Mouse (Mus musculus) intestine, embryonic 16.5 days (tissue): ENCODE results near the gene Tpsg1. TPM values are rescaled to one million over a fixed set of nuclear protein-coding genes. Genes with fewer than 3 reads are reported as not detected.

Experiments
- ATAC-seq: fragments of 200-750 bp; cut with Nextera tagmentation; 2 replicates; pipeline ENCODE4 v1.8.0; 2017; ENCODE audit warnings: moderate TSS enrichment, moderate library complexity
- H3K27ac ChIP-seq: fragments of 300-500 bp; sonication (generic); 2 replicates; pipeline ENCODE4 v1.5.1; 2014; ENCODE audit warnings: mild to moderate bottlenecking, low read length
- H3K27me3 ChIP-seq: fragments of 300-500 bp; sonication (generic); replicated peaks from 2 replicates; pipeline ENCODE4 v1.6.1; 2014; ENCODE audit warnings: low read length, control low read depth, mixed read lengths; ENCODE audit not compliant: control insufficient read depth, insufficient read depth
- H3K36me3 ChIP-seq: fragments of 300-500 bp; sonication (generic); 2 replicates; pipeline ENCODE4 v1.6.1; 2014; ENCODE audit warnings: low read length, control low read depth; ENCODE audit not compliant: control insufficient read depth, insufficient read depth
- H3K4me1 ChIP-seq: fragments of 300-500 bp; sonication (generic); 2 replicates; pipeline ENCODE4 v1.6.1; 2014; ENCODE audit warnings: low read length, control low read depth, mixed read lengths; ENCODE audit not compliant: control insufficient read depth, insufficient read depth
- H3K4me2 ChIP-seq: fragments of 300-500 bp; sonication (generic); 2 replicates; pipeline ENCODE4 v1.6.1; 2014; ENCODE audit warnings: low read depth, low read length, control low read depth
- H3K4me3 ChIP-seq: fragments of 300-500 bp; sonication (generic); 2 replicates; pipeline ENCODE4 v1.5.1; 2014; ENCODE audit warnings: mild to moderate bottlenecking, low read length
- H3K9ac ChIP-seq: fragments of 300-500 bp; sonication (generic); 2 replicates; pipeline ENCODE4 v1.6.1; 2014; ENCODE audit warnings: low read depth, low read length
- H3K9me3 ChIP-seq: fragments of 300-500 bp; sonication (generic); 2 replicates; pipeline ENCODE4 v1.6.1; 2016; ENCODE audit warnings: low read length, control low read depth; ENCODE audit not compliant: control insufficient read depth
- WGBS: fragments of 180-500 bp; shearing (Covaris S2); extraction: QIAGEN DNeasy Blood & Tissue Kit; methylation state at CpG from one replicate; pipeline ENCODE4 v1.1.7; 2014; 5-methylcytosine and 5-hydroxymethylcytosine counted together
- polyA plus RNA-seq: library from polyadenylated mRNA; unstranded; fragments of >200 nt; fragmentation: Nextera tagmentation; extraction: Ambion mirVana; gene quantifications from 2 replicates; pipeline ENCODE4 v1.2.1, GENCODE M21; 2015

Gene Tpsg1
- polyA plus RNA-seq: 26.3 and 28.6 TPM in 2 replicates

GRCm38 (mm10) chr17:25368973-25369372 is at the start of gene Tpsg1:
Gene Tpsg1 (plus strand): TSS chr17:25369273.
- H3K4me2 ChIP-seq: no peak within 1 kb of the TSS
- no peaks in the 10 kb centered on the region for H3K9me3 ChIP-seq
- H3K4me1 ChIP-seq: 0 out of 2 replicates have a peak, but pooled peaks cover 2% of the 10 kb centered on the region
- H3K4me3 ChIP-seq: no peak within 1 kb of the TSS
- no peak for ATAC-seq
- no peaks in the 10 kb centered on the region for H3K36me3 ChIP-seq
- no peak within 1 kb of the TSS for H3K9ac ChIP-seq
- no peak within 1 kb of the TSS for H3K27ac ChIP-seq
- 72% methylated on average over 3 of the region's 3 CpGs for WGBS
- H3K27me3 ChIP-seq: 0 out of 2 replicates have a peak, but pooled peaks cover 2% of the 10 kb centered on the region

DNA sequence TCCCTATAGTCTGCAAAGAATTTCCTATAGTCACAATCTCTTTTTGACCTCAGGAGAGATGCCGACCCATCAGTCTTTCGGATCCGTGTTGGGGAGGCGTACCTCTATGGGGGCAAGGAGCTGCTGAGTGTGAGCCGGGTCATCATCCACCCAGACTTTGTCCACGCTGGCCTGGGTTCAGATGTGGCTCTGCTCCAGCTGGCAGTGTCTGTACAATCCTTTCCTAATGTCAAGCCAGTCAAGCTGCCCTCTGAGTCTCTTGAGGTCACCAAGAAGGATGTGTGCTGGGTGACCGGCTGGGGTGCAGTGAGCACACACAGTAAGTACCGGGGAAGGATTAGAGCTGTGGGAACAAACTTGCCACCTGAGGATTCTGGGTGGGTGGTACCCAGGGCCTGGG is 48.3 kb upstream of the Tpsg1 start:
- ATAC-seq: no peak
- Histone ChIP-seq H3K4me1 (no peaks in the 10 kb centered on the region), H3K4me2 (no peak overlapping the region), H3K9me3 (no peaks in the 10 kb centered on the region), H3K4me3 (no peak overlapping the region), H3K27me3 (no peaks in the 10 kb centered on the region), H3K9ac (no peak overlapping the region), H3K27ac (no peak overlapping the region), H3K36me3 (no peaks in the 10 kb centered on the region)
- 88% methylated on average over 8 of the region's 8 CpGs for WGBS

DNA sequence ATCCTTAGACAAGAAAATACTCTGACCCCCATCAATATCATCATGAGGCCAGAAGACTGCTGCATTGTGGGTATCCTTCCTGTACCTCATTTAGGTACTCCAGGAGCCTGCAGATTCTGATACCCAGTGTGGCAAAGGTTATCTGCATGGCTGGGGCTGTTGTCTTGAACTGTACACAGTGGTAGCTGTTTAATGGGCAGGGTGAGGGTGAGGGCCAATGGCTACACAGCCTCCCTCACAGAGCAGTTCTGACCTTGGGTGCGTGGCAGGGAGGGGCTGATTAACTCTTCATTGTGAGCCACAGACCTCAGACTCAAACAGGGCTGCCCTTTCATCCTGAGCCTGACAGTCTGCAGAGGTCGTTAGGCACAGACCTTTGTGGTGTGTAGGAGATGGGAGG is 46.1 kb upstream of the Tpsg1 start:
- H3K4me2 ChIP-seq: no peak overlapping the region
- H3K36me3 ChIP-seq: no peaks in the 10 kb centered on the region
- no peak overlapping the region for H3K4me3 ChIP-seq
- H3K9ac ChIP-seq: no peak overlapping the region
- H3K4me1 ChIP-seq: no peaks in the 10 kb centered on the region
- no peaks in the 10 kb centered on the region for H3K9me3 ChIP-seq
- H3K27me3 ChIP-seq: no peaks in the 10 kb centered on the region
- H3K27ac ChIP-seq: no peak overlapping the region
- no peak for ATAC-seq
- WGBS: 20% methylated on average over 2 of the region's 2 CpGs

- no peak for ATAC-seq
Measured at GRCm38 (mm10) chr17:25332321-25332720, 36.8 kb upstream of the Tpsg1 start.

GRCm38 (mm10) chr17:25333943-25334342 is 35.1 kb upstream of the Tpsg1 start:
- H3K4me1 ChIP-seq: no peaks in the 10 kb centered on the region
- no peak overlapping the region for H3K27ac ChIP-seq
- H3K27me3 ChIP-seq: no peaks in the 10 kb centered on the region
- no peak overlapping the region for H3K9ac ChIP-seq
- H3K4me3 ChIP-seq: no peak overlapping the region
- H3K4me2 ChIP-seq: no peak overlapping the region
- no peak for ATAC-seq
- H3K9me3 ChIP-seq: no peaks in the 10 kb centered on the region
- no peaks in the 10 kb centered on the region for H3K36me3 ChIP-seq
- 3% methylated on average over 8 of the region's 8 CpGs for WGBS

More at GRCm38 (mm10) chr17:25332321-25332720, 36.8 kb upstream of the Tpsg1 start:
- Histone ChIP-seq H3K4me1 (no peaks in the 10 kb centered on the region), H3K36me3 (no peaks in the 10 kb centered on the region), H3K9ac (no peak overlapping the region), H3K27ac (no peak overlapping the region), H3K9me3 (no peaks in the 10 kb centered on the region), H3K4me3 (no peak overlapping the region), H3K27me3 (no peaks in the 10 kb centered on the region), H3K4me2 (no peak overlapping the region)
- WGBS: 80% methylated on average over 9 of the region's 9 CpGs

DNA sequence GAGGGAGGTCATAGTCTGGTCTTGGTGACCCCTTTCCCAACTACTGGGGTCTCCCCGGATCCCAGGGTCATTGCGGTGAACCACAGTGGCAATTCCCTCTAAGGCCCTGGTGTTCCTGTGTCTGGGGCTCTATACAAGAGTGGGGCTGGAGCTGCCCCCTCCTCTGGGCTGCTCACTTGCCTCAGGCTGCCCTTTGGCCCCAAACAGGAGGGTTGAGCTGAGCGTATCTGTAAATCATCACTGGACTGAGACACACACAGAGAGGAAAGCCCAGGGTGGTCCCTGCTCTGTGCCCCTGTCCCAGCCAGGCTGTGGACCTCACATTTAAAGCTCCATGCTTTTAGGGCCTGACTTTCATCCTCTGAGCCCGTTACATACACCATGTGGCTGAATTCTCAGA is 30.9 kb upstream of the Tpsg1 start:
- no peaks in the 10 kb centered on the region for H3K27me3 ChIP-seq
- no peaks in the 10 kb centered on the region for H3K9me3 ChIP-seq
- no peaks in the 10 kb centered on the region for H3K4me1 ChIP-seq
- H3K4me3 ChIP-seq: no peak overlapping the region
- no peak overlapping the region for H3K9ac ChIP-seq
- WGBS: 70% methylated on average over 4 of the region's 4 CpGs
- H3K27ac ChIP-seq: no peak overlapping the region
- ATAC-seq: no peak
- no peak overlapping the region for H3K4me2 ChIP-seq
- no peaks in the 10 kb centered on the region for H3K36me3 ChIP-seq

DNA sequence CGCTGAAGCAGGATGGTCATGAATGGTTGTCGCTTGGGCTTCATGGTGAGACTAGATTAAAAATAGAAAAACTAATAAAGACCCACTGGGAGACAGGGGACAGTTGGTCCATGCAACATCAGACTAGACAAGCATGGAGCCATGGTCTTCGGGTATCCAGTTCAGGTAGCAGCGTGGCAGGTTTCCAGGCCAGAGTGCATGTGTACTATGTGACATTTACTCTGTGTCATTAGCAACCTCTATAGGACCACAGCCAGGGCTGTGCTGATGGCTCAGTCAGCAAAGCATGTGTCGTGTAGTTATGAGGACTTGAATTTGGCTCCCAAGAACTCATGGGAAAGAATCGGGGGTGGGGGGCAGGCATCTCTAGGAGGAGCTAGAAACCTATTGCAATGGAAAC is 29.1 kb upstream of the Tpsg1 start:
- no peaks in the 10 kb centered on the region for H3K36me3 ChIP-seq
- no peak overlapping the region for H3K27ac ChIP-seq
- no peak for ATAC-seq
- no peaks in the 10 kb centered on the region for H3K4me1 ChIP-seq
- H3K9ac ChIP-seq: no peak overlapping the region
- H3K9me3 ChIP-seq: no peaks in the 10 kb centered on the region
- no peak overlapping the region for H3K4me2 ChIP-seq
- 83% methylated on average over 6 of the region's 6 CpGs for WGBS
- H3K27me3 ChIP-seq: no peaks in the 10 kb centered on the region
- H3K4me3 ChIP-seq: no peak overlapping the region

- Histone ChIP-seq H3K9me3 (no peaks in the 10 kb centered on the region), H3K9ac (no peak overlapping the region), H3K27me3 (no peaks in the 10 kb centered on the region), H3K36me3 (no peaks in the 10 kb centered on the region), H3K27ac (no peak overlapping the region), H3K4me2 (no peak overlapping the region), H3K4me1 (no peaks in the 10 kb centered on the region), H3K4me3 (no peak overlapping the region)
- WGBS: 39% methylated on average over 3 of the region's 3 CpGs
- no peak for ATAC-seq
Measured at GRCm38 (mm10) chr17:25341490-25341889, 27.6 kb upstream of the Tpsg1 start.

DNA sequence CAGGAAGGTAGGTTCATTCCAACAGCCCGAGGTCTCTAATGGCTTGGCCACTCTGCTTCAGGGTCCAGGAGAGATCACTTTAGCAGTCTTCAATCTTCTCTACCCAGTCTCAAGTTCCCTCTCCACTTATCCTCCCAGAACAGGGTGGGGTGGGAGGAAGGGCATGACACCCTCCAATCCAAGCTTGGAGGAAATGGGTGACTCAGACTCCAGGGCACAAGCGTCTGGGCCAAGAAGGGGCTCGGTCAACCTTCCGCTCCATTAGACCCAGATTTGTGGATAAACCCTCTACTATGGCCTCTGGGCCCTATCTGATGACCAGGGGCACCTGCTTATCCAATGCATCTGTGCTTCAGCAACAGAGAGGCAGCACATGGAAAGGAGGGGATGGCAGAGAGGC is 23.6 kb upstream of the Tpsg1 start, which contains the start of gene Tpsab1:
Gene Tpsab1 (minus strand): TSS at position 101 of the 400 bp plus-strand sequence.
- Histone ChIP-seq H3K27me3 (no peaks in the 10 kb centered on the region), H3K4me3 (no peak within 1 kb of the TSS), H3K36me3 (no peaks in the 10 kb centered on the region), H3K9ac (no peak within 1 kb of the TSS), H3K4me2 (no peak within 1 kb of the TSS), H3K4me1 (no peaks in the 10 kb centered on the region), H3K27ac (no peak within 1 kb of the TSS), H3K9me3 (no peaks in the 10 kb centered on the region)
- WGBS: 97% methylated on average over 4 of the region's 4 CpGs
- ATAC-seq: no peak

- Histone ChIP-seq H3K4me2 (no peak overlapping the region), H3K27ac (no peak overlapping the region), H3K4me1 (no peaks in the 10 kb centered on the region), H3K36me3 (no peaks in the 10 kb centered on the region), H3K27me3 (0 out of 2 replicates have a peak, but pooled peaks cover under 1% of the 10 kb centered on the region), H3K9me3 (no peaks in the 10 kb centered on the region), H3K9ac (no peak overlapping the region), H3K4me3 (no peak overlapping the region)
- 72% methylated on average over 2 of the region's 2 CpGs for WGBS
- ATAC-seq: no peak
Measured at GRCm38 (mm10) chr17:25361291-25361690, 7.8 kb upstream of the Tpsg1 start.
